Mouse (Mus musculus) MEL (cell line): ENCODE data around the gene Mprip. TPM values are rescaled to one million over a fixed set of nuclear protein-coding genes. Genes with fewer than 3 reads are reported as not detected.

Experiments used
- DNase-seq: peaks from one replicate; pipeline ENCODE4 v3.0.0; 2011; ENCODE audit warnings: low read depth, low spot score
- H3K27ac ChIP-seq: 2 replicates; pipeline ENCODE4 v1.5.1; 2012; ENCODE audit warnings: low read depth, mild to moderate bottlenecking, control low read depth, low read length, moderate library complexity; ENCODE audit not compliant: control insufficient read depth
- H3K27me3 ChIP-seq, 2 experiments: fragments of 150-350 bp in 1 of 2; sonication (generic) in 1 of 2; 2 replicates each; pipeline ENCODE4 v1.6.1; 2012; ENCODE audit warnings: low read length in 2 of 2, mild to moderate bottlenecking in 2 of 2, improper control_type of control experiment in 1 of 2, moderate library complexity in 1 of 2; ENCODE audit not compliant: insufficient read depth in 2 of 2, control insufficient read depth in 1 of 2
- H3K36me3 ChIP-seq, 2 experiments: 2 replicates each; pipeline ENCODE4 v1.6.1; 2012 to 2014; ENCODE audit warnings: low read length in 2 of 2, improper control_type of control experiment in 1 of 2, inconsistent platforms in 1 of 2, mild to moderate bottlenecking in 1 of 2; ENCODE audit not compliant: insufficient read depth in 2 of 2, control insufficient read depth in 1 of 2
- H3K4me1 ChIP-seq, 2 experiments: fragments of 150-350 bp in 1 of 2; sonication (generic) in 1 of 2; 2 replicates each; pipeline ENCODE4 v1.6.1; 2012; ENCODE audit warnings: low read length in 2 of 2, improper control_type of control experiment in 1 of 2, mild to moderate bottlenecking in 1 of 2; ENCODE audit not compliant: insufficient read depth in 2 of 2, control insufficient read depth in 1 of 2
- H3K4me3 ChIP-seq, 2 experiments: fragments of 150-350 bp in 1 of 2; sonication (generic) in 1 of 2; 2 replicates each; pipeline ENCODE4 v1.5.1; 2012; ENCODE audit warnings: low read depth in 2 of 2, low read length in 2 of 2, mild to moderate bottlenecking in 2 of 2, moderate library complexity in 2 of 2, control low read depth in 1 of 2, improper control_type of control experiment in 1 of 2; ENCODE audit not compliant: control insufficient read depth in 1 of 2, insufficient read depth in 1 of 2
- H3K79me2 ChIP-seq: 2 replicates; pipeline ENCODE4 v1.6.1; 2012; ENCODE audit warnings: mild to moderate bottlenecking, low read length, moderate library complexity; ENCODE audit not compliant: control insufficient read depth, poor library complexity, insufficient read depth
- H3K9ac ChIP-seq: 2 replicates; pipeline ENCODE4 v1.6.1; 2012; ENCODE audit warnings: low read depth, mild to moderate bottlenecking, control low read depth, low read length, moderate library complexity; ENCODE audit not compliant: control insufficient read depth, poor library complexity, severe bottlenecking
- H3K9me3 ChIP-seq: fragments of 150-350 bp; sonication (generic); replicated peaks from 2 replicates; pipeline ENCODE4 v1.6.1; 2012; ENCODE audit warnings: mild to moderate bottlenecking, low read length, improper control_type of control experiment, moderate library complexity; ENCODE audit not compliant: insufficient read depth
- CTCF ChIP-seq, 3 experiments: IDR thresholded peaks in 2 of 3; conservative IDR thresholded peaks in 1 of 3; 2 replicates each; pipeline ENCODE4 v1.5.1; 2011 to 2012; ENCODE audit warnings: low read length in 3 of 3, low read depth in 2 of 3, mild to moderate bottlenecking in 2 of 3, improper control_type of control experiment in 1 of 3, inconsistent platforms in 1 of 3, mixed read lengths in 1 of 3, moderate library complexity in 1 of 3; ENCODE audit not compliant: control insufficient read depth in 1 of 3, insufficient read depth in 1 of 3, poor library complexity in 1 of 3, severe bottlenecking in 1 of 3
- E2F4 ChIP-seq: IDR thresholded peaks from 2 replicates; pipeline ENCODE4 v1.6.1; 2011; ENCODE audit warnings: low read depth, low read length, improper control_type of control experiment, borderline replicate concordance
- HCFC1 ChIP-seq: IDR thresholded peaks from 2 replicates; pipeline ENCODE4 v1.6.1; 2012; ENCODE audit warnings: low read depth, mild to moderate bottlenecking, inconsistent platforms, low read length, improper control_type of control experiment, moderate library complexity
- KAT2A ChIP-seq: conservative IDR thresholded peaks from 2 replicates; pipeline ENCODE4 v1.6.1; 2012; ENCODE audit warnings: low read depth, low read length, improper control_type of control experiment, inconsistent platforms
- MAFK ChIP-seq: IDR thresholded peaks from 2 replicates; pipeline ENCODE4 v1.6.1; 2011; ENCODE audit warnings: low read depth, mild to moderate bottlenecking, low read length, improper control_type of control experiment, borderline replicate concordance
- MEF2A ChIP-seq: IDR thresholded peaks from 2 replicates; pipeline ENCODE4 v1.6.1; 2014; ENCODE audit warnings: low read depth, mild to moderate bottlenecking, inconsistent platforms, low read length, improper control_type of control experiment; ENCODE audit not compliant: poor library complexity, insufficient replicate concordance, severe bottlenecking; ENCODE audit errors: extremely low read depth
- MXI1 ChIP-seq: IDR thresholded peaks from 2 replicates; pipeline ENCODE4 v1.6.1; 2011; ENCODE audit warnings: mild to moderate bottlenecking, low read depth, low read length, improper control_type of control experiment
- MYB ChIP-seq: IDR thresholded peaks from 2 replicates; pipeline ENCODE4 v1.6.1; 2011; ENCODE audit warnings: mild to moderate bottlenecking, low read depth, low read length, improper control_type of control experiment
- NELFE ChIP-seq: IDR thresholded peaks from 2 replicates; pipeline ENCODE4 v1.6.1; 2011; ENCODE audit warnings: low read depth, low read length, improper control_type of control experiment
- NRF1 ChIP-seq: IDR thresholded peaks from 2 replicates; pipeline ENCODE4 v1.6.1; 2014; ENCODE audit warnings: low read depth, mild to moderate bottlenecking, inconsistent platforms, low read length, improper control_type of control experiment, moderate library complexity; ENCODE audit not compliant: poor library complexity, insufficient read depth, severe bottlenecking
- POLR2AphosphoS2 ChIP-seq: IDR thresholded peaks from 2 replicates; pipeline ENCODE4 v1.6.1; 2011; ENCODE audit warnings: low read length, improper control_type of control experiment
- POLR2AphosphoS5 ChIP-seq: IDR thresholded peaks from 2 replicates; pipeline ENCODE4 v1.6.1; 2012; ENCODE audit warnings: low read depth, borderline replicate concordance, mild to moderate bottlenecking, inconsistent platforms, low read length, moderate library complexity, mixed read lengths
- RAD21 ChIP-seq: IDR thresholded peaks from 2 replicates; pipeline ENCODE4 v1.6.1; 2011; ENCODE audit warnings: mild to moderate bottlenecking, low read depth, low read length, improper control_type of control experiment
- SMC3 ChIP-seq: IDR thresholded peaks from 2 replicates; pipeline ENCODE4 v1.6.1; 2011; ENCODE audit warnings: low read depth, low read length, improper control_type of control experiment
- TAL1 ChIP-seq: IDR thresholded peaks from 2 replicates; pipeline ENCODE4 v1.6.1; 2012; ENCODE audit warnings: mild to moderate bottlenecking, inconsistent platforms, low read length, moderate library complexity, mixed read lengths
- USF1 ChIP-seq: IDR thresholded peaks from 2 replicates; pipeline ENCODE4 v1.6.1; 2014; ENCODE audit warnings: low read depth, mild to moderate bottlenecking, inconsistent platforms, low read length, improper control_type of control experiment, moderate library complexity
- polyA plus RNA-seq, 2 experiments: library from polyadenylated mRNA; stranded (reverse) in 1 of 2; unstranded in 1 of 2; fragments of >175 nt in 1 of 2; fragments of >200 nt in 1 of 2; gene quantifications; 2 replicates each; pipeline versions ENCODE4 v1.2.1 to v1.2.4; 2012; ENCODE audit warnings: low replicate concordance in 2 of 2, low read depth in 1 of 2; ENCODE audit not compliant: insufficient read length in 2 of 2, insufficient read depth in 1 of 2, missing spikeins in 1 of 2
- total RNA-seq: library from RNA; depleted of rRNA; stranded (reverse); fragments of 300-350 nt; gene quantifications from 2 replicates; pipeline ENCODE4 v1.2.3, GENCODE M21; 2012

Gene Mprip
- total and polyA plus RNA-seq, 3 experiments = 103 to 174 (median 142) TPM

DNA sequence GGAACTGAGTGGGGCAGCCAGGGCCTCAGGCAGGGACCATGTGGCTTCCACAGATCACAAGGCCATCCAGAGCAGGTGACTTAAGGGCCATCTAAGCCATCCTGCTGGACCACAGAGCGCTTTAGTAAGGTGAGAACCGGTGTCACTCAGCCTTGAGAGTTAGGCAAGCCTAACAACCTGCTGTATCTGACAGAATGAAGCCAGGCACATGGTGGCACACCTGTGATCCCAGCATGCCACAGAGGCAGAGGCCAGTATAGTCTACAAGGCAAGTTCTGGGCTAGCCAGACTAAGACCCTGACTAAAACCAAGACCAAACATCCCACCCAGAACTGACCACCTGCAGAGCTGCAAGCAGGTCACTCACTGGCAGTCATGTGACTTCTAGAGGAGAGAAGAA is 144.6 kb downstream of the Mprip start (continued):
- TF ChIP-seq MEF2A (no peak), MXI1 (no peak), POLR2AphosphoS2 (no peak), USF1 (no peak), MYB (no peak), SMC3 (no peak)
- TF ChIP-seq, all 39 proteins: peak for 0

DNA sequence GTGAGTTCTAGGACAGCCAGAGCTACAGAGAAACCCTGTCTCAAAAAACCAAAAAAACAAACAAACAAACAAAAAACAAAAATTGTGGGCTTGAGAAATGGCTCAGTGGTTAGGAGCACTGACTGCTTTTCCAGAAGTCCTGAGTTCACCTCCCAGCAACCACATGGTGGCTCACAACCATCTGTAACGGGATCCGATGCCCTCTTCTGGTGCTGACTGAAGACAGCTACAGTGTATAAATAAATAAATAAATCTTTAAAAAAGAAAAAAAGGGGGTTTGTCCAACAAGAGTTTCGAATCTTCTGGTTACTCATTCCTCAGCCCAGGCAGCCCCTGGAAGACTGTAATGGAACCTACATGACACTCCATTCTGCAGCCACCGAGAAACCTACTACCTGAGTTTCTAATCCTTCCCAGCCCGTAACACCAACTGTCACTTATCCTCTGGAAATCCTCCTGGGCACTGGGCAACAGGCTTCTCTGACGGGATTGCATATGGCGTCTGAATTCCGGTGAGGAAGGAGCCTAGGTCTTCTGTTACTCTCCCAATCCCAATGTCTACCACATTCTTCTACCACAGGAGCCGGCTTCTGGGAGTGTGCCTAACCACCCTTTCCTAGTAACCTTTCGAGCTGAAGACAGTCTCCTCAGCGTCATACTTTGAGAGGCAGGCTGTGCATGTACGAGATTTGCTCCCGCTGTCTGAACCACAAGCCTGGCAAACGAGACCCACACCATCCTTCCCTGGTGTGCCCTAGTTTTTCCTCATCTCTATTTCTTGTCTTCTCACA is 147.3 kb downstream of the Mprip start:
- peak overlapping the region; percentile 39 to 88 for H3K4me3 ChIP-seq
- H3K9ac ChIP-seq = peak overlapping the region; percentile 28
- no peaks in the 10 kb centered on the region for H3K27me3 ChIP-seq
- peak overlapping the region; percentile 21 for H3K27ac ChIP-seq
- TF ChIP-seq NRF1 (no peak), TAL1 (no peak), NELFE (no peak), CTCF (IDR thresholded peaks at IDR 0.05 in 2 of 3, conservative IDR thresholded peaks at IDR 0.05 in 1 of 3; ENCODE audit: control insufficient read depth in 1 of 3, insufficient read depth in 1 of 3, low read depth in 2 of 3, low read length in 3 of 3, poor library complexity in 1 of 3, severe bottlenecking in 1 of 3) (peak in 2 of 3 experiments; percentile 7 to 39; a peak in 2 of 6 replicates), E2F4 (no peak), MAFK (no peak), POLR2AphosphoS5 (no peak), SMC3 (0 out of 2 replicates have a peak, but pooled peaks have one; percentile 11), RAD21 (no peak), HCFC1 (no peak), KAT2A (no peak)
- no peak for DNase-seq
- no peaks in the 10 kb centered on the region for H3K9me3 ChIP-seq
- H3K79me2 ChIP-seq = peaks cover 17% of the 10 kb centered on the region
- peaks cover 3 to 12% of the 10 kb centered on the region in 2 experiments; a peak in 3 of 4 replicates for H3K4me1 ChIP-seq
- peaks cover 6 to 7% of the 10 kb centered on the region in 2 experiments for H3K36me3 ChIP-seq
